Mouse (Mus musculus) natural killer cell, adult 2 months (primary cell): ENCODE results near the gene Rdh1.
"Not testable (repeated sequence)": the region's sequence is repeated elsewhere in the genome, so short reads cannot be mapped to it uniquely, and the experiment has no call there.

Experiments used
- DNase-seq, 2 experiments: peaks; one replicate each; pipeline ENCODE4 v3.0.0; 2022; ENCODE audit warnings: low spot score in 2 of 2

Gene Rdh1

DNA sequence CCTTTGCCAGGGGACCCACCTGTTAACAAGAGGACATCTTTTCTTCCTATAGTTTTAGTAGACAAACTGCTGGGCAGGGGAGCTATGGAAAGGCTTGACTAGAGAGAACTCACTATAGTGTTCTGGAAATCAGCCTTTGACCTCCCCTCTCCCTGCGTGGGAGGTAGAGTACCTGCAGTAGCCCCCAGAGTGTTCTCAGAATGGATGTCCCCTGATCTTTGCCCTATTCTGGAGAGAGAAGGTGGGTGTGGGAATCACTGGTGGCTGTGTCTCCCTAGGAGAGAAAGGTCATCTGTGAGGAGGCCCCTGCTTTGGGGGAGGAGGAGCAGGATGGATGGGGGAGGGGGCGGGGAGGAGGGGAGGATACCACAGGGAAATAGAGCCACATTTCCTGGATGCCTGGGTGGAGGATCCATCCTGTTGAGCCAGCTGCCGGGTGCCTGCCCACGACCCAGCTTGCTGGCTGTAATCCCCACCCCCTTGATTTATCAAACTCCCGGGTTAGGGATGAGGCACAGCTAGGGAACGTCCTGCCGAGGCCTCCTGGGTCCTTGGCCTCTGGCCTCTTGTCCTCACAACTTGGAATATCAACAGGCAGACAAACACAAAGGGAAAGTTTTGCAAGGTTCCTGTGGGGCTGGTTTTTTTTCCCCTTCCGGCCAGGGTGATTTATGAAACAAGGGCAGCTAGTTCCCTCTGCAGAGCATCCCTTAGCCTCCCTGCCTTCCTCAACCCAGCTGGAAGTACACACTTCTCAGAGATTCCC, 10.5 kb upstream of the Rdh1 start:
- DNase-seq: no peak

DNA sequence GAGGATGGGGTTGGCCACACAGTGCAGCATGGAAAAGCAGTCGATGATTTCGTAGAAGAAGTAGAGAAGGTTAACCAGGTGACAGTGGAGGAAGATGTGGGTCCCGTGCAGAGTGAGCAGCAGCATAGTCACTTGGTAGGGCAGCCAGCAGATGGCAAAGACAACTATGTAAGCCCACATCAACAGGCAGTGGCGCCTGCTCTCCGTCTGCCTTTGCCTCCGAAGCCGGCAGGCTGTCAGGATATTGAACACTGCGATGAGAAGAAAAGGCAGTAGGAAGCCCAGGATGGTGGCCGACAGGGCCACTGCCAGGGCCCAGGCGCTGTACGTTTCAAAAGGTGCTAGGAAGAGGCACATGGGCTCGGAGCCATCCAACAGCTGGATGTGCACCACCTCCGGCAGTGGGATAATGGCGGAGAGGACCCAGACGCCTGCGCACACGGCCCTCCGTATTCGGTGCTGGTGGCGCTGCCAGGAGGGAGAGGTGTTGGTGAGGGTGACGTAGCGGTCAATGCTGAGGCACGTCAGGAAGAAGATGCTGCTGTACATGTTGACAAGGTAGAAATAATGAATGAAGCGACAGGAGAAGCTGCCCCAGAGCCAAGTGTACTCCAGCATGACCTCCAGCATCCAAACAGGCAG, 9.3 kb upstream of the Rdh1 start:
- DNase-seq: no peak

- DNase-seq: no peak
Measured at GRCm38 (mm10) chr10:127751548-127751947, 8.0 kb upstream of the Rdh1 start, which contains the start of gene Gpr182. Gene Gpr182, minus strand, starts transcription at chr10:127751732.

- no peak for DNase-seq
Measured at GRCm38 (mm10) chr10:127754566-127755166, 4.9 kb upstream of the Rdh1 start.

DNA sequence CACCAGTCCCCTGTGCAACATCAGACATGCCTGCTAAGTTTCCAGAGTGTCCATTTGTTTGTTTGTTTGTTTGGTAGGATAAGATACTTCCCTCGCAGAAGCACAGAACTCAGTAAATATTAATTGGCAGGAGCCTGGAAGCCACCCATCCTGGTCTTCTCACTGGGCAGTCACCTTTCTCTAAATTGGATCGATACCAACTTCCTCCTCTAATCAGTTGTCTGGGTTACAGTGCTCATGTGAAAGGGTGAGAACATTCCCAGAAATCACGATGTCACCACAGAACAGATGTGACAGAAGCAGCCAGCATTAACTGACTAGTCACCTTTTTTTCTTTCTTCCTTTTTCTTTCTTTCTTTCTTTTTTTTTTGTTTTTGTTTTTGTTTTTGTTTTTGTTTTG, 4.3 kb upstream of the Rdh1 start:
- DNase-seq: no peak

DNA sequence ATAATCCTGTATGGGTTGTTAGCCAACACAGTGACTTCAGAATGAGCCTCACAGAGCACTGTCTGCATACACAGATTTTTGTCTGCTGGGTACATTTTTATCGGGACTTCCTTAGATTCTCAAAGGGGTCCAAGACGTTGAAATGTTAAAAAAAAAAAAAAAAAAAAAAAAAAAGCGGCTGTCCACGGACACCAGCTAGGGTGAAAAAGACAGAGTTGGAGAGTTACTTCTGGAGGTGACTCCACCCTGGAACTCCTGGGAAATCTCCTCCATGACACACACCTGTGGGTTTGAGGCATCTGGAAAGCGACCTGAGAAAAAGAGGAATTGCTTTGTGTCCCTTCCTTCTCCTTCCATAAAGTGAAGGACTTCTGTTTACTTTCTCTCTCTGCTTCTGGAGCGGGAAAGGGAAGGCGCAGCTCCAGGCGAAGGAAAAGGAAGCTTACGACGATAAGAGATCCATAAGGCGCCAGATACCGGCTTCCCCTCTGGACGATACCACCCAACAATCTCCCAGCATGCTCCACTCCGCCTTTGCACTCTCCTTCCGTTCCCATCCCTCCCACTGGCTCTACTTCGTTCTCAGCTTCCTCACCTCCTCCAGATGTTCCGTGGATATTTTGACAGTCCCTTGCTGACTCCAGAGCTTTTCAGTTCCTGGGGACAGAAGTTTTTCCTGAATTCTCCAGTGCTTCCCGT, 3.6 kb upstream of the Rdh1 start:
- DNase-seq: no peak

GRCm38 (mm10) chr10:127762926-127763325, 3.4 kb downstream of the Rdh1 start:
- not testable (repeated sequence) for DNase-seq

DNA sequence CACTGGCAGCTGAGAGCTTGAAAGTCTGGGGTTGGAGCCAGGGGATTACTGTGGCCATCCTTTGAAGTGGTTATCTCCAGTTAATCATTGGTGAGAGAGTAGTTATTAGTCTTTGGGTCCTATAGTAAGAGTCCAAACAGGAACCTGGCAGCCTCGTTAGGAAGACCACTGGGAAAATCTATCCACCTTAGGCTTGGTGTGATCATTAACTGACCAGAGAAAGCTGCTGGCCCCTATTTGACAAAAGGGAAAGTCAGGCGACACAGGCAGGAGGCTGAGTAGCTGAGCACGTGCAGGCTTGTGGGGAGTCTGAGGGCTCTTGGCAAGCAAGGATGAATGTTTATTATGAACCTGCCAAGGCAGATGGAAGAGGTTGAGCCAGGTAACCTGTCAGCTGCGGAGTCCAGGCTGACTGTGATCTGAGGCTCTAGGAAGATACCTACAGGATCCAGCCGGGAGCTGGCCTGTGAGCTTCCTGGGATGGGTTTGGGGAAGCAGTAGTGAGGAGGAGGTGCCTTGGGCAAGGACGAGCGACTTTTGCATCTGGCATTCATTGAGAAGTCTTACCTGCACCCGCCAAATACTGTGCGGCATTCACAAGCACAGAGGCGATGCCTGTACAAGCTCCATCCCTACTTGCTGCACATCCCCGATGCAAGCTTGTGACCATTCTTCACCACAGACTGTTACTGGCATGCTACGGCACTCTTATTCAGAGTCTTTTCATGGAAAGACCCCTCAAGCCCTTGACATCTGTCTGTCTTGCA, 4.6 kb downstream of the Rdh1 start:
- DNase-seq: no peak

GRCm38 (mm10) chr10:127766564-127766963, 7.0 kb downstream of the Rdh1 start:
- no peak for DNase-seq

GRCm38 (mm10) chr10:127776011-127776410, 16.5 kb downstream of the Rdh1 start, which contains the start of gene Rdh9:
Gene Rdh9, plus strand, starts transcription at chr10:127776386.
- no peak for DNase-seq

DNA sequence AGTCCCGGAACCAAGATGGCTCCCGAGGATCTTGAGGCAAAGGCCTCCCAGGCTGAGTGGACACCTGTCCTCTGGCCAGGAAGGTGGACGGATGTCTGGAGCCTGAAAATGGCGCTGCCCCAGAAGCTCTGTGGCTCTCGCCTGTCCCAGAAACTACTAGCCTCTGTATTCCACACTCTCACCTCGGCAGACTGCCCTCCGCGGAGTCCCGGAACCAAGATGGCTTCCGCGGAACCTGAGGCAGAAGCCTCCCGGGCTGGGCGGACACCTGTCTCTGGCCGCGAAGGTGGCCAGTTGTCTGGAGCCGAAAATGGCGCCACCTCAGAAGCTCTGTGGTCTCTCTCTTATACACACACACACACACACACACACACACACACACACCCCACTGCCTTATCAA, 22.8 kb downstream of the Rdh1 start:
- DNase-seq: not testable (repeated sequence)

- not testable (repeated sequence) for DNase-seq
Measured at GRCm38 (mm10) chr10:127785411-127785810, 25.9 kb downstream of the Rdh1 start.

GRCm38 (mm10) chr10:127799295-127799694, 39.8 kb downstream of the Rdh1 start:
- DNase-seq: no peak

DNA sequence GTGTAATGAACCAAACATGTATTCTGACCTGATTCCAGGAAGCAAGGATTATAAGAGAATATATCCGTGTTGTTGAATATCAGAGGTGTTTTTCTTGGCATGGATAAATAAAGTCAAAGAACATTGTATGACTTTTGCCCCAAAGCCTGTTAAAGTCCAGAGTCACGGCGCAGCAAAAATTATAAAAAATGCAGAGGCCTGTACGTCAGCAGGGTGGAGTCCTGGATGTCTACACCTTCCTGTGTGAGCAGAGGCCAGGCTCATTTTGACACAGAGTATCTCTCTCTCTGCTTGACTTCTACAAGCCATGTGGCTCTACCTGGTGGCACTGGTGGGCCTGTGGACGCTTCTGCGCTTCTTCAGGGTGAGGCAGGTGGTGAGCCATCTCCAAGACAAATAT, 41.4 kb downstream of the Rdh1 start, which contains the start of gene Rdh16:
Rdh16 (plus strand) TSS at position 262 of the 400 bp plus-strand sequence.
- no peak for DNase-seq

GRCm38 (mm10) chr10:127801612-127802011, 42.1 kb downstream of the Rdh1 start:
- no peak for DNase-seq

DNA sequence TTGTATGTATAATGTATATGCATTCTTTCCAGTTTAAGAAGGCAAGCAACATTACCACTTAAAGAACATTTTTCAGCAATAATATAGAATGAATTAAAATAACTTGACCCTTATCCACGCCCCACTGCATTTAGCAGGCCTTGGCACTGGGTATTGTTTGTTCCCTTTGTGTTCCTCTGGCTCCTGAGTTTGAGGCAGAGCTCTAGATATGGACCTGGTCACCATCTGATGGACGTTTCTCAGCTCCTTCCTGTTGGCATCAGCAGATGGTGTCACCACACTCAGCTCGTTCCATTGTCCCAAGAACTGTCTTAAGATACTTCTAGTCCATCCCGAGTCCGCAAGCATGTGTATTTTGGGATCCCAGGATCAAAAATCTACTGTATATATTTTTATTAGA, 42.7 kb downstream of the Rdh1 start:
- no peak for DNase-seq

GRCm38 (mm10) chr10:127804416-127804815, 44.9 kb downstream of the Rdh1 start:
- no peak for DNase-seq

DNA sequence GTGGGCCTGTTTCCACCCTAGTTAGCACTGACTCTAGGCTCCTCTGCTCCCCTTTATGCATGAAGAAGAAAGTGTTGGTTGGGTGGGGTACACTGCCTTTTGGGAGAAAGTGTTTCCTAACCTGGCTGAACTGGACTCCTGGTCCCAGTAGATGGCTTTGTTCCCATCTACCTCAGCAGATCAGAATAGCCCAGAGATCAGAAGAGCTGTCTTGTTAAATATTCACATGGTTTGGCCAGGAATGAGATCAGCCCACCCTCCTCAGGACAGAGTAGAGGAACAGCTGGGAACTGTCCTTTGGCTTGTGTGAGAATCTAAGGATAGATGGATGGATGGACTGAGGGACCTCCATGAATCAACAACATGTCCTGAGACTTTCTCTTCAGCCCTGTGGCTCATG, 56.4 kb downstream of the Rdh1 start:
- DNase-seq: no peak

DNA sequence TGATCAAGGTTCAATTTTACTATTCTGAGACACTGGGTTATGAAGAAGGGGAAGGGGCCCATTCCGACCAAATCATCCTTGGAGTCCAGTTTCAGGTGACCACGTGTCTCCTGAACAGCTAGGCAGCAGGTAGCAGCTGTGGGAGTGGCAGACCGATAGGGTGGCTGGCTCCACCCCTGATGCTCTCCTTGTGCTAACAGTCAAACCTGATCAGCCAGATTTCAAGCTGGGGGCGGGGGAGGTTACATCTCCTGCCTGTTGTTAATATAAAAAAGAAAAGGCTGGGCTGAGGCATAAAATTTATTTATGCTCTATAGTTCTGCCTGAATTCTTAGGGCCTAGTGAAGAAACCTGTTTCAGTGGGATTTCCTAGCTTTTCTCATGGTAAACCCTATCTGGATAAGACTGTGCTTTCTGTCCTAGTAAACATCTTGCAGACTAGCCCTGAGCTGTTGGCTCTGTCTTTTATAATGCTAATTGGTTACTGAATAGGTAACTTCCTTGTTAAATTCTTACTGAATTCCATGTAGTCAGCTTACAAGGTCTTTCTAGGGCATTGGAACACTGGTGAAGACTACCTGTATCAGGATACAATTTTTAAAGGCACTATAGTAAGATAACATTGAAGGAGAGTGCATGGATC, 57.9 kb downstream of the Rdh1 start:
- not testable (repeated sequence) for DNase-seq
